Mouse (Mus musculus) kidney, adult 2 months (tissue): ENCODE results near the gene Dph7. TPM values are rescaled to one million over a fixed set of nuclear protein-coding genes. Genes with fewer than 3 reads are reported as not detected.

Experiments used
- DNase-seq: peaks from one replicate; pipeline ENCODE4 v3.0.0; 2021
- H3K27ac ChIP-seq: fragments of 200-500 bp; 2 replicates; pipeline ENCODE4 v1.5.1; 2012; ENCODE audit warnings: low read depth, low read length, control low read depth, inconsistent platforms; ENCODE audit not compliant: insufficient read depth
- H3K27me3 ChIP-seq: fragments of 200-500 bp; replicated peaks from 2 replicates; pipeline ENCODE4 v1.6.1; 2012; ENCODE audit warnings: mild to moderate bottlenecking, moderate library complexity, low read length, inconsistent platforms; ENCODE audit not compliant: control insufficient read depth, insufficient read depth
- H3K36me3 ChIP-seq: fragments of 200-500 bp; 2 replicates; pipeline ENCODE4 v1.6.1; 2012; ENCODE audit warnings: mild to moderate bottlenecking, moderate library complexity, low read length, inconsistent platforms; ENCODE audit not compliant: control insufficient read depth, insufficient read depth
- H3K4me1 ChIP-seq: fragments of 200-500 bp; 2 replicates; pipeline ENCODE4 v1.6.1; 2011; ENCODE audit warnings: low read length; ENCODE audit not compliant: control insufficient read depth, insufficient read depth
- H3K4me3 ChIP-seq: fragments of 200-500 bp; 2 replicates; pipeline ENCODE4 v1.5.1; 2011; ENCODE audit warnings: mild to moderate bottlenecking, low read depth, low read length, control low read depth; ENCODE audit not compliant: insufficient read depth
- CTCF ChIP-seq: fragments of 200-500 bp; conservative IDR thresholded peaks from 2 replicates; pipeline ENCODE4 v1.5.1; 2011; ENCODE audit warnings: low read depth, mild to moderate bottlenecking, control low read depth, low read length, moderate library complexity, mixed read lengths; ENCODE audit not compliant: insufficient read depth, insufficient read length
- POLR2A ChIP-seq: fragments of 200-500 bp; IDR thresholded peaks from one replicate; pipeline ENCODE4 v1.6.1; 2011; ENCODE audit warnings: low read depth, low read length, control low read depth
- WGBS: fragments of 180-500 bp; shearing (Covaris S2); methylation state at CpG from one replicate; pipeline ENCODE4 v1.1.7; 2018; 5-methylcytosine and 5-hydroxymethylcytosine counted together
- polyA plus RNA-seq: library from polyadenylated mRNA; depleted of rRNA; stranded (reverse); fragments of >200 nt; gene quantifications from 2 replicates; pipeline ENCODE4 v1.2.3, GENCODE M21; 2012; rRNA removed

The Dph7 gene
- polyA plus RNA-seq, result 13.0 and 14.1 TPM in 2 replicates

GRCm38 (mm10) chr2:24962304-24963000 is at the start of gene Dph7:
Gene Dph7 (plus strand): TSS chr2:24962400.
- Histone ChIP-seq H3K27me3 (no peaks in the 10 kb centered on the region), H3K27ac (no peak within 1 kb of the TSS; the same call in 1 of the 2 replicates), H3K4me3 (peak within 1 kb of the TSS; percentile 88), H3K36me3 (no peaks in the 10 kb centered on the region), H3K4me1 (peaks cover 6% of the 10 kb centered on the region; the same call in 1 of the 2 replicates)
- TF ChIP-seq POLR2A, result no peak
- TF ChIP-seq CTCF, result peak; percentile 90
- WGBS, result under 1% methylated on average over 28 of the region's 28 CpGs
- DNase-seq, result peak; percentile 87

DNA sequence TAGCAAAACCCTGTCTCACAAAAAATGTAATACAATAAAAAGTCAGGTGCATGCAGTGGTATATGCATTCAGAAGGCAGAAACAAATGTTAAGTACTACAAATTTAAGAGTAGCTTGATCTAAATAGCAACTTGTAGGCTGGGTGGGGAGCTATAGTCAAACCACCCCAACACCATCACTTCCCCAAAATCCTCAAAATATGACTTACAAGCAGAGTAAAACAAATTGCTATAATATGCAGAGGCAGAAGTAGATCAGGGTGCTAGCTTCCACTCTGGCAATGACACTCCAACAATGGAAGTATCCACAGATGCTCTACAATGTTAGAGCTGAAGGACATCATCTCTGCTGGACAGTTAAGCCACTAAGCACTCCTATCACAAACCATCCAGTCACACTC is 49.6 kb upstream of the Dph7 start:
- no peaks in the 10 kb centered on the region for H3K27me3 ChIP-seq
- no peak for DNase-seq
- H3K4me1 ChIP-seq, result peaks cover 4% of the 10 kb centered on the region; the same call in 1 of the 2 replicates
- TF ChIP-seq POLR2A (no peak), CTCF (no peak)
- H3K27ac ChIP-seq, result no peak overlapping the region
- no peaks in the 10 kb centered on the region for H3K36me3 ChIP-seq
- H3K4me3 ChIP-seq, result no peak overlapping the region

GRCm38 (mm10) chr2:24914762-24915161 is 47.4 kb upstream of the Dph7 start:
- peak; percentile 33 for DNase-seq
- Histone ChIP-seq H3K27ac (no peak overlapping the region), H3K4me3 (no peak overlapping the region), H3K4me1 (peaks cover 4% of the 10 kb centered on the region; the same call in 1 of the 2 replicates), H3K27me3 (no peaks in the 10 kb centered on the region), H3K36me3 (no peaks in the 10 kb centered on the region)
- 35% methylated on average over 3 of the region's 3 CpGs for WGBS
- TF ChIP-seq POLR2A (no peak), CTCF (no peak)

DNA sequence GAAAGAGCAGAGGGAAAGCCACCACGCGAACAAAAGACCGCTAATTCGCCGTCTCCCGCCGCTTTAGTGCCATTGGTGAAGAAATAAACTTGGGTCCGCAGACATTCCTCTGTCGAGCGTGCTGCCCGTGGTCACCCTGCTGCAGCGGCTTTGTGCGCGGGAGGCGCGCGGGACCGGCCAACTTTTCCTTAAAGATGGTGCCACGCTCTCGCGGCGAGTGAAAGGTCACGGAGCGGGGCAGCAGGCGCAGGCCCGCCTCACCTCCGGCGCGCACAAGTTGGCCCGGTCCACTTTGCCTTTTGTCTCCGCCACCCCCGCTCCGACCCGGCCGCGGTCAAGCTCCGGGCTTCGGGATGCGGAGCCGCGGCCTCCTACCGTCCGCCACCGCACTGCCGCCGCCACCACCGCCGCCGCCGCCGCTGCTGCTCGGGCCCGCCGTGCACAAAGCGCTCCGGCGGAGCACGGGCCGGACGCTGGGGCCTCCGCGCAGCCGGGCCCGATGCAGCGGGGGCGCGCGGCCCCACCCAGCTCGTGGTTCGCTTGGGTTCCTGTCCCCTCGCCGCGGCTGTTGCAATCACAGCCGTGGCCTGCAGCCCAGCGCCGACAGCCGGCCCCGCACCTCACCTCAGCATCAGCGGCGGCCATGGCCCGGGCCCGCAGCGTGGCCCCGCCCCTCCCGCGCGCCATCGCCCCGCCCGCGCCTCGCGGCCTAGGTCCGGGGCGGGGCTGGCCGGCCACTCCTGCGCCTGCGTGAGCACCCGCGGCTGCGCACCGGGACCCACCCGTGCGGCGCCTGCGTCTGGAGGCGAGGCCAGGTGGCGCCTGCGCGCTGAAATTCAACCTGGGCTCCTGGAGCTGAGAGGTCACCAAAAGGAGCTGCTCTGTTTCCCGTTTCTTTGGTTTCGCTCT is 43.0 kb upstream of the Dph7 start, which contains the start of gene Ehmt1:
Ehmt1 (minus strand) TSS at position 685 of the 909 bp plus-strand sequence.
- no peaks in the 10 kb centered on the region for H3K27me3 ChIP-seq
- DNase-seq, result peak; percentile 97
- H3K4me3 ChIP-seq, result peak within 1 kb of the TSS; percentile 92
- H3K27ac ChIP-seq, result peak within 1 kb of the TSS; percentile 85
- TF ChIP-seq POLR2A, result no peak
- TF ChIP-seq CTCF, result no peak
- peaks cover 4% of the 10 kb centered on the region; the same call in 1 of the 2 replicates for H3K4me1 ChIP-seq
- H3K36me3 ChIP-seq, result no peaks in the 10 kb centered on the region
- WGBS, result under 1% methylated on average over 112 of the region's 112 CpGs

- H3K27me3 ChIP-seq, result no peaks in the 10 kb centered on the region
- H3K4me3 ChIP-seq, result peak overlapping the region; percentile 45
- DNase-seq, result no peak
- H3K27ac ChIP-seq, result peak overlapping the region; percentile 85
- WGBS, result 9% methylated on average over 8 of the region's 8 CpGs
- H3K36me3 ChIP-seq, result no peaks in the 10 kb centered on the region
- H3K4me1 ChIP-seq, result peaks cover 1% of the 10 kb centered on the region; the same call in 1 of the 2 replicates
- TF ChIP-seq CTCF, result no peak
Observed at GRCm38 (mm10) chr2:24919839-24920175, 42.4 kb upstream of the Dph7 start.

DNA sequence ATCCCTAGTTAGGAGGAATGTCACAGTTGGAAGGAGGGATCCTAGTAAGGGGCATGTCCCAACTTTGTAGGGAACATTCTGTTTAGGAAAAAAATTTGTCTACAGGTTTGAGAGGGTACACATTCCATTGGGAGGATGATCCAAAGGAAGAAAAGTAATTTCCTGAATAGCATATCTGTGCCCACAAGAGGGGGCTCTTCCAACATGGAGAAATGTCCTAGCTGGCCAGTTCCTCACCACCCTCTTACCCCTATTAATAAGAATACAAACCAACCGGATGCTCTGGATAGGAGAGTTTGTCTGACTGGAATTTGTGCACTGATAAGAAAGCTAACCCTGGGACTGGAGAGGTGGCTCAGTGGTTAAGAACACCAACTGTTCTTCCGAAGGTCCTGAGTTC is 38.6 kb upstream of the Dph7 start:
- 44% methylated on average over 2 of the region's 2 CpGs for WGBS
- DNase-seq, result peak; percentile 45
- TF ChIP-seq POLR2A (no peak), CTCF (peak; percentile 57)

GRCm38 (mm10) chr2:24925284-24925683 is 36.9 kb upstream of the Dph7 start:
- DNase-seq, result no peak
- Histone ChIP-seq H3K4me3 (no peak overlapping the region), H3K27ac (no peak overlapping the region), H3K27me3 (no peaks in the 10 kb centered on the region), H3K36me3 (no peaks in the 10 kb centered on the region), H3K4me1 (peaks cover 21% of the 10 kb centered on the region; the same call in 1 of the 2 replicates)
- no peak for TF ChIP-seq CTCF
- no peak for TF ChIP-seq POLR2A
- 77% methylated on average over 8 of the region's 8 CpGs for WGBS

More for the DNA sequence above, 38.6 kb upstream of the Dph7 start:
- Histone ChIP-seq H3K4me3 (no peak overlapping the region), H3K4me1 (peaks cover 10% of the 10 kb centered on the region; the same call in 1 of the 2 replicates), H3K27me3 (no peaks in the 10 kb centered on the region), H3K36me3 (no peaks in the 10 kb centered on the region), H3K27ac (no peak overlapping the region)
